Mouse (Mus musculus) heart, adult 2 months (tissue): ENCODE measurements at regions not wholly inside any gene's neighbourhood (a gene's known extent, or its start where the extent isn't known, plus 50 kb on each side); places are given as distances from the start of the nearest gene placed in this dataset.

Experiments used
- CTCF ChIP-seq: fragments of 200-600 bp; IDR thresholded peaks from 2 replicates; pipeline ENCODE4 v1.8.1; 2022; ENCODE audit warnings: antibody characterized with exemption, mild to moderate bottlenecking, moderate library complexity
- EP300 ChIP-seq: fragments of 200-500 bp; IDR thresholded peaks from 2 replicates; pipeline ENCODE4 v1.6.1; 2011; ENCODE audit warnings: low read depth, low read length, control low read depth; ENCODE audit not compliant: insufficient read depth
- POLR2A ChIP-seq: fragments of 200-500 bp; IDR thresholded peaks from 2 replicates; pipeline ENCODE4 v1.6.1; 2011; ENCODE audit warnings: mild to moderate bottlenecking, low read depth, low read length, control low read depth; ENCODE audit not compliant: insufficient read depth

- TF ChIP-seq CTCF (no peak), EP300 (no peak), POLR2A (no peak)
Observed at GRCm38 (mm10) chr6:84514623-84515022, 79.1 kb downstream of the Cyp26b1 start.
